Mouse (Mus musculus): ENCODE results near the gene Brat1. TPM values are rescaled to one million over a fixed set of nuclear protein-coding genes. Genes with fewer than 3 reads are reported as not detected.

Gene Brat1
- total RNA-seq, 2 experiments from 2014 or later, result 28.8 to 29.4 TPM

GRCm38 (mm10) chr5:140699776-140700175 lies 5.0 kb upstream of the Brat1 start:
- DNase-seq, result no peak
- intact Hi-C loops (cut with DNase I), result no loop called here

DNA sequence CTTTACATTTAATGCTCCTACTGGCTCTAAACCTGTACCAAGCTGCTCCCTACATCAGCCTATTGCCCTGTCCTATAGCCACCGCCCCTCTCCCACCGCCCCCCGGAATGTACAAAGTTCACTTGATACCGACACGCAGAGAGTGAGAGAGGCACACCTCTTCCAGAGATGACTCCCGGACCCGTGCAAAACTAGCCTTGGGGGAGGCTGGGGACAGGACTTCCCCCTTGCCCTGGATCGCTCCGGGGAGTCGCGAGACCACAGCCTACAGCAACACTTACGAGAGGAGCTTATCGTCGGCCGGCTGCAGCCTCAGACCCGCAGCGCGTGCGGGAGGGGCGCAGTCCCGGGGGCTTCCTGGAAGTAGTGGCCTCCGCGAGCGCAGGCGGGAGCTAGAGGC lies 3.1 kb upstream of the Brat1 start:
- peak; percentile 34 for DNase-seq
- intact Hi-C loops (cut with DNase I), result no loop called here

- peak; percentile 98 for DNase-seq
- intact Hi-C loops (cut with DNase I), result no loop called here
These were observed 2.7 kb upstream of the Brat1 start, which contains the start of gene Iqce for GRCm38 (mm10) chr5:140702103-140702513. Iqce (minus strand) TSS chr5:140702378.

DNA sequence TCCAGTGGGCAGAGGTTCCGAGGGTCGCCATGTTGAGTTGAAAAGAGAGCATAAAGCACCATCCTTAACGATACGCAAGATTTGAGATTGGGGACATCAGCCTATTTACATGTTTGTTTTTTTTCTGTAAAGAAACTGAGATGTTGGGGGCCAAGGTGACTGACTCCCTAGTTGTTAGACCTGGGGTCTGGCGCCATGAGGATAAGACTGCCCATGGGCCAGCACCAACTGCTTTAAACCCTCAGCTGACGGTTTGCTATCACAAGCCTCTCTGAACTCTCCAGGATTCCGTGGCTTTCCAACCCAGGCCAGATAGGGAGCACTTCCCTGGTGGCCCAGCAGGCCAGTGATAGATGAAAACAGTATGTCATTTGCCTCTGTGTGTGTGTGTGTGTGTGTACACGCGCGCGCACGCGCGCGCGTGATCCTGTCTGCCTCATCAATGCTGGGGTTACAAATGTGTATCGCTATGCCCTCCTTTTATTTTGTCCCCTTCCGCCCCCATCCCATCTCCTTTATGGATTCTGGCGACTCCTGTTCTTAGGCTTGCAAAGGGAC lies 2.1 kb upstream of the Brat1 start:
- no peak for DNase-seq
- intact Hi-C loops (cut with DNase I), result no loop called here

GRCm38 (mm10) chr5:140703480-140704377 lies 1.1 kb upstream of the Brat1 start:
- intact Hi-C loops (cut with DNase I), result no loop called here
- DNase-seq, result no peak

DNA sequence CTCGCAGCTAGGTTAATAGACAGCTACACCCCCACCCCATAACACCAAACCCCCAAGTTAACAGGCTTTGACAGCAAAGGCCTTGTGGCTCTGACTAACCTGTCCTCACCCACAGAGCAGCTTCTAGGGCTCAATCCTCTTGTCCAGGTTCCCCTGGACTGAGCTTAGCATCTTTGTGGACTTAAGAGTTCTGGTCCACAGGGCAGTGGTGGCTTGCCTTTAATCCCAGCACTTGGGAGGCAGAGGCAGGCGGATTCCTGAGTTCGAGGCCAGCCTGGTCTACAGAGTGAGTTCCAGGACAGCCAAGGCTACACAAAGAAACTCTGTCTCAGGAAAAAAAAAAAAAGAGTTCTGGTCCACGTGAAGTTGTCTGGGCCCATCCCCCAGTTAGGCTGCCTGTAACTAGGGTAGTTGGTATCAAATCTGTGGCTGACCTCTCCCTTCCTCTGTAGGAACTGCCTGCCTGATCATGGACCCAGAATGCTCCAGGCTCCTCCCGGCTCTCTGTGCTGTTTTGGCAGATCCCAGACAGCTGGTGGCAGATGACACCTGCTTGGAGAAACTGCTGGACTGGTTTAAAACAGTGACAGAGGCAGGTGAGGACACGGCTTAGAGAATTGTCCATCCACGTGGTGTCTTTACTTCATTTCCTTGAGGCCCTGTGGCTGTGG lies 825 bp downstream of the Brat1 start:
- no peak for DNase-seq
- intact Hi-C loops (cut with DNase I), result no loop called here

GRCm38 (mm10) chr5:140710315-140710714 lies 5.5 kb downstream of the Brat1 start:
- intact Hi-C loops (cut with DNase I), result no loop called here
- DNase-seq, result no peak

- no peak for DNase-seq
- intact Hi-C loops (cut with DNase I), result no loop called here
These were observed 6.2 kb downstream of the Brat1 start for GRCm38 (mm10) chr5:140711040-140711439.

- intact Hi-C loops (cut with DNase I), result no loop called here
- no peak for DNase-seq
These were observed 16.0 kb downstream of the Brat1 start for GRCm38 (mm10) chr5:140720773-140721172.

GRCm38 (mm10) chr5:140722121-140722520 lies 17.3 kb downstream of the Brat1 start:
- intact Hi-C loops (cut with DNase I), result no loop called here
- no peak for DNase-seq

DNA sequence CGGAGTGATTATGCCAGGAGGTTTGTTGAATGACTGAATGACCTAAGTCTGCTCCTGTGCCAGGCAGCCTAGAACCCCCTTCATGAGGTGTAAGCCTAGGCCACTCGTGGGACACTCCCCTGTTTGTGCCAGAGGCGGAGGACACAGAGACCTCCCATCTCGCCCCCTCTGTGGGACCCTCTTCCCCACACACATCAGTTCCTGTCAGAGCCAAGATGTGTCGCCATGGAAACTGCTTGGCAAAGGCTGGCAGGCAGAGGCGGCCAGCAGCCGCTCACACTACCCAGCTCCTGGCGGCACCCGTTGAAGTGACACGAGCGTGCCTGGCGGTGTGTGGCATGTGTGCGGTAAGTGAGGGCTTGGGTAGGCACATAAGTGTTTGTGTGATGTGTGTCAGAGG lies 19.0 kb downstream of the Brat1 start, which contains the start of gene Amz1:
Amz1 (plus strand) TSS at position 306 of the 400 bp plus-strand sequence.
- intact Hi-C loops (cut with DNase I), result no loop called here
- peak; percentile 85 for DNase-seq

DNA sequence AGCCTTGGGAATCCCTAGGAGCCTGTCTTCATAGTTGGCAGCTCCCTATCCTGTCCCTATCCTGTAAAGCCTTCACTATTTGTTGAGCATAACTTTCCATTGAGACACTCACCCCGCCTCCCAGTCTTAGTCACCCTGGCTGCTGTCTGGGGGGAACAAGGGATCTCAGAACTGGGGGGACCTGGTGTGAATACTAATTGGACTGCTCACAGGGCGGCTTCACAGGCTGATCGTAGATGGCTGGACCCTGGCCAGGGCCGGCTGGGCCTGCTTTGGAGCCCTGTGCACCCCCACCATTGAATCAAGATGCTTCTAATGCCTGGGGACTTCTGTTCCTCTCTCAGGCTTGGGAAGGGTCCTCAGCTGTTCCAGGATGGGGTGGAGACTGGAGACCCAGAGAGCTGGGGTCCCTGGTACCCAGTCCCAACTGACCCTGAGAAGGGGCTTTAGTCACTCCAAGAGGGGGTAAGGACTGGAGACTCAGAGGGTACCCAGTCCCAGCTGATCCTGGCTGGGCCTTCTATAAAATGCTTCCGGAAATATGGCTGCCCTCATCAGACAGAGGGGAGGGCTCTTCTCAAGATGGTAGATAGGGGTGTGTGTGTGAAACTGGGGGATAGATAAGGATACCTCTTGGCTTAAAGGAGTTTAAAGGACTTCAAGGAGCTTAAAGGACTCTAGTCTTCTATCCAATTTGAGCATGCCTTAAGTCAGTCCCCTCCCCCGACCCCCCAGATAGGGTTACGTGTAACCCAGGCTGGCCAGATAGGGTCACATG lies 21.4 kb downstream of the Brat1 start:
- peak; percentile 84 for DNase-seq
- intact Hi-C loops (cut with DNase I), result no loop called here

- peak; percentile 31 for DNase-seq
- intact Hi-C loops (cut with DNase I), result no loop called here
These were observed 22.3 kb downstream of the Brat1 start for GRCm38 (mm10) chr5:140726946-140727740.

- intact Hi-C loops (cut with DNase I), result no loop called here
- DNase-seq, result no peak
These were observed 26.4 kb downstream of the Brat1 start for GRCm38 (mm10) chr5:140731040-140731797.

- DNase-seq, result no peak
- intact Hi-C loops (cut with DNase I), result no loop called here
These were observed 27.4 kb downstream of the Brat1 start for GRCm38 (mm10) chr5:140732195-140732594.

DNA sequence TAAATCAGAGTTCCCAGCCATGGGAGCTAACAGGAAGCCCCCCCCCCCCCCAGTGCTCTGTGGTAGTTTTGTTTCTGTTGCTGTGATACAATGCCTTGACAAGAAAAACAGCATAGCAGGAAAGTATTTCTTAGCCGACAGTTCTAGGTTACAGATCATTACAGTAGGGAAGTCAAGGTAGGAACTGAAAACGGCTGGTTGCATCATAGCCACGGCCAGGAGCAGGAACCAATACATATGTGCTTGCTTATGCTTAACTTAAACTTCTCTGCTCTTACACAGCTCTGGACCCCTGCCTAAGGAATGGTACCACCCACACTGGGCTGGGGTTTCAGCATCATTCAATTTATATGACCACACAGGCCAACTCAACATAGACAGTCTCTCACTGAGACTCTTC lies 28.5 kb downstream of the Brat1 start:
- DNase-seq, result no peak
- intact Hi-C loops (cut with DNase I), result no loop called here

DNA sequence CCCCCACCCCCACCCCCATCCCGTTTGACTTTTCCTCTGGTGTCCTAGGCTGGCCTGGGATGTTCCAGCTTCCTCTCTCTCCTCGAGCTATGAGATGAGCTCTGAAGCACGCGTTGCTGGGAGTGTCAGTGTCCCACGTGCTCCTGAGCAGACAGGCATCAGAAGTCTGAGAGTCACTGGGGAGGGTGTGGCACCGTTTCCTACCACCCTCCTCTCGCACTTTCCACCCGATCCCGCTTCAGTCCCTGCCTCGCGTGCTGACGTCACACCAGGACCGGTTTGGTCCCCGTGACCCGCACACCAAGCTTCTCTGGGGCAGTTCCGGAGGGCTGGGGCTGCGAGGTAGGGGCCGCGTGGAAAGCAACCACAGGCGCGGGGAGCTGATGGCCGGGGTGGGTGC lies 30.5 kb downstream of the Brat1 start:
- intact Hi-C loops (cut with DNase I), result no loop called here
- DNase-seq, result no peak

DNA sequence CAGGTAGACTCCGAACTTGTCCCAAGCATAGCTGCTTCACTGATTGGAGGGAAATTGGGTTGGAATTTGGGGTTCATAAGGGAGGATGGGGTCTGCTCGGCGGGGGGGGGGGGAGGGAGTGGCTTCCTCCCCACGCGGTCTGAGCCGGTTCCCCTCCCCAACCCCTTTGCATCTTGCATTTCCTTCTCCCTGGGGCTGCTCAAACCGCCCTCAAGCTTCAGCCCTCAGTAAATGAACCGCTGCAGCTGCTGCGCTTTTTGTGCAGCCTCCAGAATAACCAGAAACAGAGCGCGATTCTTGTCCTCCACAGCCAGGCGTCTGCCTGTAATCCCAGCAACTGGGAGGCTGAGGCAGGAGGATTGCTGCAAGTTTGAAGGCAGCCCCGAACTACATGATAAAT lies 31.4 kb downstream of the Brat1 start:
- no peak for DNase-seq
- intact Hi-C loops (cut with DNase I), result no loop called here

GRCm38 (mm10) chr5:140739813-140740212 lies 35.0 kb downstream of the Brat1 start:
- intact Hi-C loops (cut with DNase I), result no loop called here

More at GRCm38 (mm10) chr5:140739813-140740212, 35.0 kb downstream of the Brat1 start:
- no peak for DNase-seq

Data from left cerebral cortex, postnatal 4 days (tissue).